Mouse (Mus musculus): ENCODE measurements around the gene Maea. TPM values are rescaled to one million over a fixed set of nuclear protein-coding genes. Genes with fewer than 3 reads are reported as not detected.

Gene Maea
- polyA plus RNA-seq, 1 experiment from 2014 or later, result 129 TPM

GRCm38 (mm10) chr5:33396828-33397227, 61.5 kb downstream of the Maea start:
- DNase-seq (ENCODE audit: low spot score) (no peak), ATAC-seq (replicated peaks; ENCODE audit: low FRiP score, low TSS enrichment, low read depth) (no peak)
- Histone ChIP-seq H3K27me3 (replicated peaks; ENCODE audit: control insufficient read depth, insufficient read depth, low read length) (no peaks in the 10 kb centered on the region), H3K4me1 (replicated peaks; ENCODE audit: control insufficient read depth, insufficient read depth, low read length) (no peaks in the 10 kb centered on the region), H3K36me3 (ENCODE audit: control insufficient read depth, insufficient read depth, low read length) (peaks cover 18% of the 10 kb centered on the region), H3K4me2 (ENCODE audit: low read length) (no peak overlapping the region), H3K9me3 (ENCODE audit: control insufficient read depth, low read length) (no peaks in the 10 kb centered on the region), H3K27ac (ENCODE audit: low read depth) (no peak overlapping the region), H3K9ac (ENCODE audit: low read length) (no peak overlapping the region), H3K4me3 (ENCODE audit: low read depth, low read length) (no peak overlapping the region)
- 84% methylated on average over 7 of the region's 7 CpGs for WGBS

- no peak overlapping the region for H3K27ac ChIP-seq (ENCODE audit: low read depth)
- no peak overlapping the region for H3K4me3 ChIP-seq (ENCODE audit: low read depth, low read length)
- H3K27me3 ChIP-seq (replicated peaks; ENCODE audit: control insufficient read depth, insufficient read depth, low read length), result no peaks in the 10 kb centered on the region
- H3K36me3 ChIP-seq (ENCODE audit: control insufficient read depth, insufficient read depth, low read length), result peaks cover 7% of the 10 kb centered on the region; the same call in 1 of the 2 replicates
- ATAC-seq (replicated peaks; ENCODE audit: low FRiP score, low TSS enrichment, low read depth) (no peak), DNase-seq (ENCODE audit: low spot score) (no peak)
- 61% methylated on average over 12 of the region's 12 CpGs for WGBS
- no peak overlapping the region for H3K9ac ChIP-seq (ENCODE audit: low read length)
- no peaks in the 10 kb centered on the region for H3K4me1 ChIP-seq (replicated peaks; ENCODE audit: control insufficient read depth, insufficient read depth, low read length)
- no peaks in the 10 kb centered on the region for H3K9me3 ChIP-seq (ENCODE audit: control insufficient read depth, low read length)
- no peak overlapping the region for H3K4me2 ChIP-seq (ENCODE audit: low read length)
Observed at GRCm38 (mm10) chr5:33400819-33401218, 65.5 kb downstream of the Maea start.

DNA sequence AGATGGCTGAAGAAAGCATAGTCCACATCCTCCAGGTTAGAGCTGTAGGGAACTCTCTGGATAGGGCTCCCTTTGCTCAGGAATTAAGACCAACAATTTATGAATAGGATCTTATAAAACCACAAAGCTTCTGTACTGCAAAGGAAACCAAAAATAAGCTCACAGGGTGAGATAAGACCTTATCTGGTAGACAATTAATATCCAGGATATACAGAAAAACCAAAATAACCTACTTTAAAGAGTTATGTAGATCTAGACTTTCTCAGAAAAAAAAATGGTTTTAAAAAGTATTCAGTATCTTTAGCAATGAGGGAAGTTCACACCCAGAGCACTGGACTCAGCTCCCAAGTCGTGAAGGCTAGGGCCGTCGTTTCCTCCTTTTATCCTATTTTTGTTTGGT, 85.0 kb downstream of the Maea start:
- no peak overlapping the region for H3K4me2 ChIP-seq (ENCODE audit: low read length)
- no peak overlapping the region for H3K4me3 ChIP-seq (ENCODE audit: low read depth, low read length)
- H3K36me3 ChIP-seq (ENCODE audit: control insufficient read depth, insufficient read depth, low read length), result peaks cover 9% of the 10 kb centered on the region; the same call in 1 of the 2 replicates
- no peaks in the 10 kb centered on the region for H3K9me3 ChIP-seq (ENCODE audit: control insufficient read depth, low read length)
- no peaks in the 10 kb centered on the region for H3K4me1 ChIP-seq (replicated peaks; ENCODE audit: control insufficient read depth, insufficient read depth, low read length)
- no peaks in the 10 kb centered on the region; the same call in 1 of the 2 replicates for H3K27me3 ChIP-seq (replicated peaks; ENCODE audit: control insufficient read depth, insufficient read depth, low read length)
- WGBS, result 68% methylated on average over 3 of the region's 3 CpGs
- no peak for ATAC-seq (replicated peaks; ENCODE audit: low FRiP score, low TSS enrichment, low read depth)
- no peak for DNase-seq (ENCODE audit: low spot score)
- no peak overlapping the region for H3K27ac ChIP-seq (ENCODE audit: low read depth)
- no peak overlapping the region for H3K9ac ChIP-seq (ENCODE audit: low read length)

Other genes with a start within 250 kb of the Maea start
- 15.1 and 17.5 TPM in 2 replicates for gene Slc5a1, start 231.3 kb upstream of the Maea start, polyA plus RNA-seq (2014; fragmentation: Nextera tagmentation; extraction: Ambion mirVana)
- gene Spon2, start 117.1 kb upstream of the Maea start, polyA plus RNA-seq (2014; fragmentation: Nextera tagmentation; extraction: Ambion mirVana), result 17.3 and 19.3 TPM in 2 replicates
- 343 and 359 TPM in 2 replicates for gene Ctbp1, start 60.5 kb upstream of the Maea start, polyA plus RNA-seq (2014; fragmentation: Nextera tagmentation; extraction: Ambion mirVana)
- 8.3 and 10.7 TPM in 2 replicates for gene Uvssa, start 43.0 kb downstream of the Maea start, polyA plus RNA-seq (2014; fragmentation: Nextera tagmentation; extraction: Ambion mirVana)
- not detected in 2 replicates for gene Nkx1-1, start 98.5 kb downstream of the Maea start, polyA plus RNA-seq (2014; fragmentation: Nextera tagmentation; extraction: Ambion mirVana)